ENCODE assay signal across 8 mouse cellular contexts in genomic region chr2:130291434-130291833, GRCm38 (mm10). TPM values are rescaled to one million over a fixed set of nuclear protein-coding genes. Genes with fewer than 3 reads are reported as not detected.
A peak's percentile ranks its signal among the peaks of the same experiment; 100 is the strongest.
DNase-seq lines count a peak whose midpoint lies in the region; ATAC-seq lines count a peak whose summit lies in the region.

No protein-coding gene starts in this region.

- 0 out of 2 replicates have a peak, but pooled peaks cover 2% of the 10 kb centered on the region for H3K36me3 ChIP-seq in heart, embryonic 10.5 days
- no peaks in the 10 kb centered on the region for H3K36me3 ChIP-seq in kidney, embryonic 15.5 days
- H3K36me3 ChIP-seq in liver, embryonic 11.5 days (ENCODE audit: control insufficient read depth, insufficient read depth, low read length) = no peaks in the 10 kb centered on the region
- no peaks in the 10 kb centered on the region for H3K36me3 ChIP-seq in neural tube, embryonic 13.5 days

- ATAC-seq in CD4-positive, CD25-positive, alpha-beta regulatory T cell, adult 4 months = peak; percentile 93
- no peak for ATAC-seq in kidney, embryonic 15.5 days (replicated peaks; ENCODE audit: low FRiP score)
- peak; percentile 58; the same call in 1 of the 2 replicates for ATAC-seq in liver, embryonic 11.5 days (replicated peaks; ENCODE audit: low FRiP score)
- ATAC-seq in neural tube, embryonic 13.5 days (ENCODE audit: low read depth) = no peak

- no peak overlapping the region for H3K9ac ChIP-seq in kidney, embryonic 15.5 days
- H3K9ac ChIP-seq in liver, embryonic 11.5 days (ENCODE audit: low read depth, low read length) = no peak overlapping the region
- 0 out of 2 replicates have a peak overlapping the region, but pooled peaks have one; percentile 34 for H3K9ac ChIP-seq in neural tube, embryonic 13.5 days

- H3K9me3 ChIP-seq in heart, embryonic 10.5 days = no peaks in the 10 kb centered on the region
- H3K9me3 ChIP-seq in kidney, embryonic 15.5 days (replicated peaks) = no peaks in the 10 kb centered on the region
- H3K9me3 ChIP-seq in liver, embryonic 11.5 days (ENCODE audit: control insufficient read depth, low read length) = no peaks in the 10 kb centered on the region
- no peaks in the 10 kb centered on the region for H3K9me3 ChIP-seq in neural tube, embryonic 13.5 days

- H3K4me3 ChIP-seq in heart, embryonic 10.5 days = no peak overlapping the region
- H3K4me3 ChIP-seq in kidney, embryonic 15.5 days (replicated peaks) = no peak overlapping the region
- no peak overlapping the region for H3K4me3 ChIP-seq in liver, embryonic 11.5 days (ENCODE audit: low read depth, low read length)
- no peak overlapping the region for H3K4me3 ChIP-seq in neural tube, embryonic 13.5 days

- peaks cover 42% of the 10 kb centered on the region for H3K27me3 ChIP-seq in heart, embryonic 10.5 days (ENCODE audit: insufficient read depth, poor library complexity, severe bottlenecking)
- peaks cover 32% of the 10 kb centered on the region for H3K27me3 ChIP-seq in kidney, embryonic 15.5 days
- peaks cover 47% of the 10 kb centered on the region for H3K27me3 ChIP-seq in liver, embryonic 11.5 days (replicated peaks; ENCODE audit: control insufficient read depth, insufficient read depth, low read length)
- H3K27me3 ChIP-seq in neural tube, embryonic 13.5 days = peaks cover 7% of the 10 kb centered on the region

- no peak overlapping the region for H3K27ac ChIP-seq in heart, embryonic 10.5 days
- H3K27ac ChIP-seq in kidney, embryonic 15.5 days = no peak overlapping the region
- H3K27ac ChIP-seq in liver, embryonic 11.5 days (ENCODE audit: low read depth, low read length) = no peak overlapping the region
- H3K27ac ChIP-seq in neural tube, embryonic 13.5 days (replicated peaks) = no peak overlapping the region

- H3K4me2 ChIP-seq in kidney, embryonic 15.5 days = peak overlapping the region; percentile 34; the same call in 1 of the 2 replicates
- no peak overlapping the region for H3K4me2 ChIP-seq in liver, embryonic 11.5 days
- H3K4me2 ChIP-seq in neural tube, embryonic 13.5 days = peak overlapping the region; percentile 27; the same call in 1 of the 2 replicates

- WGBS in heart, embryonic 10.5 days = 12% methylated on average over 8 of the region's 8 CpGs
- 4% methylated on average over 8 of the region's 8 CpGs for WGBS in kidney, embryonic 15.5 days
- WGBS in liver, embryonic 11.5 days = 8% methylated on average over 8 of the region's 8 CpGs
- WGBS in neural tube, embryonic 13.5 days = 13% methylated on average over 8 of the region's 8 CpGs

- peaks cover 31% of the 10 kb centered on the region for H3K4me1 ChIP-seq in heart, embryonic 10.5 days
- H3K4me1 ChIP-seq in kidney, embryonic 15.5 days = peaks cover 45% of the 10 kb centered on the region
- H3K4me1 ChIP-seq in liver, embryonic 11.5 days (replicated peaks; ENCODE audit: control insufficient read depth, insufficient read depth, low read length) = peaks cover 7% of the 10 kb centered on the region
- peaks cover 34% of the 10 kb centered on the region for H3K4me1 ChIP-seq in neural tube, embryonic 13.5 days (replicated peaks)

- peak; percentile 51 to 56 for DNase-seq in adrenal gland, adult 18-20 months (ENCODE audit: low spot score in 2 of 2)
- peak; percentile 51 for DNase-seq in embryo, embryonic 11.5 days (ENCODE audit: low read depth, low spot score)
- peak; percentile 87 for DNase-seq in heart, embryonic 10.5 days (ENCODE audit: low spot score)
- no peak for DNase-seq in liver, embryonic 11.5 days (ENCODE audit: low spot score)
- peak; percentile 70 for DNase-seq in thymus, postnatal 4 days

RNA-seq across cellular contexts. Expression of gene Ebf4, which starts 3.5 kb away (rescaled TPM):
- not detected for polyA plus RNA-seq in CD4-positive, CD25-positive, alpha-beta regulatory T cell, adult 4 months (2017; shearing (Covaris generic))
- 1 to 10 TPM; 3.7 to 4.4 TPM for total RNA-seq in adrenal gland, adult 18-20 months (2021)
- polyA plus RNA-seq in heart, embryonic 10.5 days (2016; fragmentation: Nextera tagmentation; extraction: Ambion mirVana) = 0.42 and 1.1 TPM in 2 replicates
- 2.1 and 2.8 TPM in 2 replicates for polyA plus RNA-seq in kidney, embryonic 15.5 days (2015; fragmentation: Nextera tagmentation; extraction: Ambion mirVana)
- polyA plus RNA-seq in liver, embryonic 11.5 days (2014; fragmentation: Nextera tagmentation; extraction: Ambion mirVana) = 0.78 and 0.81 TPM in 2 replicates
- 3.6 and 4.3 TPM in 2 replicates for polyA plus RNA-seq in neural tube, embryonic 13.5 days (2015; fragmentation: Nextera tagmentation; extraction: Ambion mirVana)

RNA-seq across cellular contexts. Expression of gene Idh3b, which starts 7.1 kb away (rescaled TPM):
- polyA plus RNA-seq in CD4-positive, CD25-positive, alpha-beta regulatory T cell, adult 4 months (2017; shearing (Covaris generic)) = 100 to 1,000 TPM; 142 to 200 TPM
- 100 to 1,000 TPM; 406 to 739 TPM for total RNA-seq in adrenal gland, adult 18-20 months (2021)
- 198 and 238 TPM in 2 replicates for polyA plus RNA-seq in heart, embryonic 10.5 days (2016; fragmentation: Nextera tagmentation; extraction: Ambion mirVana)
- polyA plus RNA-seq in kidney, embryonic 15.5 days (2015; fragmentation: Nextera tagmentation; extraction: Ambion mirVana) = 188 and 191 TPM in 2 replicates
- polyA plus RNA-seq in liver, embryonic 11.5 days (2014; fragmentation: Nextera tagmentation; extraction: Ambion mirVana) = 184 and 188 TPM in 2 replicates
- 156 and 161 TPM in 2 replicates for polyA plus RNA-seq in neural tube, embryonic 13.5 days (2015; fragmentation: Nextera tagmentation; extraction: Ambion mirVana)

RNA-seq across cellular contexts. Expression of gene Nop56, which starts 17.2 kb away (rescaled TPM):
- 100 to 1,000 TPM; 390 to 407 TPM for polyA plus RNA-seq in CD4-positive, CD25-positive, alpha-beta regulatory T cell, adult 4 months (2017; shearing (Covaris generic))
- total RNA-seq in adrenal gland, adult 18-20 months (2021) = 100 to 1,000 TPM; 118 to 134 TPM
- 258 and 379 TPM in 2 replicates for polyA plus RNA-seq in heart, embryonic 10.5 days (2016; fragmentation: Nextera tagmentation; extraction: Ambion mirVana)
- polyA plus RNA-seq in kidney, embryonic 15.5 days (2015; fragmentation: Nextera tagmentation; extraction: Ambion mirVana) = 317 and 325 TPM in 2 replicates
- 516 and 536 TPM in 2 replicates for polyA plus RNA-seq in liver, embryonic 11.5 days (2014; fragmentation: Nextera tagmentation; extraction: Ambion mirVana)
- polyA plus RNA-seq in neural tube, embryonic 13.5 days (2015; fragmentation: Nextera tagmentation; extraction: Ambion mirVana) = 230 and 236 TPM in 2 replicates

Comparison
In these comparisons a context has a peak if more than half of its experiments do, and no peak if none do; other contexts are left out.
1. ATAC-seq: peak in CD4-positive, CD25-positive, alpha-beta regulatory T cell, adult 4 months (single experiment) and liver, embryonic 11.5 days (single experiment); none in kidney, embryonic 15.5 days (single experiment) and neural tube, embryonic 13.5 days (single experiment).